Mouse (Mus musculus): ENCODE data around the gene Ccdc157. TPM values are rescaled to one million over a fixed set of nuclear protein-coding genes. Genes with fewer than 3 reads are reported as not detected.
A peak's percentile ranks its signal among the peaks of the same experiment; 100 is the strongest.

Ccdc157 gene
- 7.6 and 8.3 TPM in 2 replicates for polyA plus RNA-seq (2016; fragmentation: Nextera tagmentation; extraction: Ambion mirVana)

DNA sequence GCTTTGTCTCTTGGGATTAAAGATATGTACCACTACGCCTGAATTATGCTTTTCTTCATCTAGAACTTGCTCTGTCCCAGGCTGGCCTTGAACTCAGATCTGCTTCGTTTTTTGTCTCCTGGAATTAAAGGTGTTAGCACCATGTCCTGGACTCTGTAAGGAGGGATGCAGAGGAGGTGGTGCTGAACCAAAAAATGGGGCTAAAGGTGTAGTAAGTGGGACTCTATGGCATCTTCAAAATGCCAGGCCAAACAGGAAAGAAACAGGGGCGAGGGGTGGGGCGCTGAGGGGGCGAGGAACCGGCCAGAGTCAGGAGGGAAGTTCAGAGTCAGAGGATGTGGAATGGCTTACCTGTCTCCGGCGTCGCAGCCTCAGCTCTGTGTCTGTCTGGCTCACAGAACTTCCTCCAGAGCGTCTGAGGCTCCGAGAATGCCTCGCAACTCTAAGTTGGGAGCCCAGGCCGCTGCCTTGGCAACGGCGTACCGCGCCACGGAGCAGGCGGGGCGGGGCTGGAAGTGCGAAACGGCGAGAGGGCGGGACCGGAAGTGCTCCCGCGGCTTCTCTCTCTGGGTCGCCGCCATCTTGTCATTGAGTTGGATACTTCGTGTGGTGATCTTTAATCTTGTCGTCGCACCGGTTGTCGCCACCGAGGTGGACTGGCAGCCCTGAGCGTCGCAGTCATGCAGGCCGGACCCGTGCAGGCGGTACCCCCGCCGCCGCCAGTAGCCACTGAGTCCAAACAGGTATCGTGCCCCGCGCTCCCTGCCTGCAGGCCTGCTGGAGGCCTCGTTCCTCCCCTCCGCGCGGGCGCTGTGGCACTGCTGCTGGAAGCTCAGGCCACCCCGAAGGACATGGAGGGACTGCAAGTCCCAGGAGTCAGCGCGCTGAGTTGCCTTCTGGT, at the start of gene Ccdc157, which contains the start of gene Sf3a1:
Gene Ccdc157, minus strand, starts transcription at position 486 of the 901 bp plus-strand sequence.
Gene Sf3a1, plus strand, starts transcription at position 543 of the 901 bp plus-strand sequence.
- H3K36me3 ChIP-seq = peaks cover 34% of the 10 kb centered on the region
- peak within 1 kb of the TSS; percentile 95 for H3K4me2 ChIP-seq (replicated peaks)
- peak within 1 kb of the TSS; percentile 84 for H3K27ac ChIP-seq
- ATAC-seq (ENCODE audit: low FRiP score, low read depth) = peak; percentile 97
- H3K27me3 ChIP-seq (replicated peaks) = no peaks in the 10 kb centered on the region
- H3K4me3 ChIP-seq = peak within 1 kb of the TSS; percentile 85
- H3K9me3 ChIP-seq = no peaks in the 10 kb centered on the region
- H3K9ac ChIP-seq = peak within 1 kb of the TSS; percentile 91
- peaks cover 31% of the 10 kb centered on the region for H3K4me1 ChIP-seq
- 2% methylated on average over 54 of the region's 54 CpGs for WGBS

DNA sequence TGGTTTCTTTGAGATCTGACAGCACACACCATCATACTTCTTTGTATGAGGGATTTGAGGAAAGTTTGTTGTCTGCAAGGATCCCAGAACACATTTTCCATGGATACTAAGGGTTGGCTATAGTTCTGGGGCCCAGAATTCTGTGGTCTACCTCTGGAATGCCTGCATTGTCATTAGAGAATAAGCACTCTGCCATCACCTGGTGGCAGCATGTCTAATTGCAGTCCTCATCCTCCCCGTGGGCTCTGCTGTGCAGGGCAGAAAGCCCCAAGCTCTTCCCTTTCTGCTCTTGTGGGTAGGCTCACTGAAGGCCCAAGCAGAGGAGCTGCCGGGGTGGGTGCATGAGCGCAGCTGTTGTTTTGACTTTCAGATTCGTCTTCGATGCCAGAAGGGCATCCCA, 49.5 kb upstream of the Ccdc157 start:
- WGBS = 81% methylated on average over 5 of the region's 5 CpGs
- H3K27ac ChIP-seq = no peak overlapping the region
- no peak overlapping the region for H3K4me3 ChIP-seq
- H3K36me3 ChIP-seq = peaks cover 71% of the 10 kb centered on the region
- no peak for ATAC-seq (ENCODE audit: low FRiP score, low read depth)
- no peak overlapping the region for H3K9ac ChIP-seq
- no peak overlapping the region for H3K4me2 ChIP-seq (replicated peaks)
- no peaks in the 10 kb centered on the region for H3K4me1 ChIP-seq
- no peaks in the 10 kb centered on the region for H3K27me3 ChIP-seq (replicated peaks)
- H3K9me3 ChIP-seq = no peaks in the 10 kb centered on the region

DNA sequence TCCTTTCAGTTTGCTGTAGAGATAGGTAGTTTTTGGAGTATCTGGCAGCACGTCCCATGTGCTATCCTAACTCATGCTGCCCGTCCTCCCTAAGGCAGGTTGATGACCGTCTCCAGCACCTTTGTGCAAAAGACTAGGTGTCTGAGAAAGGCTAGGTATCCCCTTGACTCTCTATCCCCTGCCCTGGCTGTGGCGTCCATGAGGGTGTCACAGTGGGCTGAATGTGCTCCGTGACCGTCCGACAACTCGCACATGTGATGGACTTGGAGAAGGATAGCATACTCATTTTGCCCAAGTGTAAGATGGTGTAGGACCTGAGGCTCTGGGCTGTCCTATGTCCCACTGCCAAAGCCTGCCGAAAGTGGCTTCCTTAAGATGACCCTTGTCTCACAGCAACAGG, 47.6 kb upstream of the Ccdc157 start:
- no peaks in the 10 kb centered on the region for H3K4me1 ChIP-seq
- ATAC-seq (ENCODE audit: low FRiP score, low read depth) = no peak
- H3K9me3 ChIP-seq = no peaks in the 10 kb centered on the region
- peaks cover 53% of the 10 kb centered on the region for H3K36me3 ChIP-seq
- H3K4me3 ChIP-seq = no peak overlapping the region
- H3K4me2 ChIP-seq (replicated peaks) = no peak overlapping the region
- no peak overlapping the region for H3K9ac ChIP-seq
- no peak overlapping the region for H3K27ac ChIP-seq
- H3K27me3 ChIP-seq (replicated peaks) = no peaks in the 10 kb centered on the region
- WGBS = 94% methylated on average over 9 of the region's 9 CpGs

DNA sequence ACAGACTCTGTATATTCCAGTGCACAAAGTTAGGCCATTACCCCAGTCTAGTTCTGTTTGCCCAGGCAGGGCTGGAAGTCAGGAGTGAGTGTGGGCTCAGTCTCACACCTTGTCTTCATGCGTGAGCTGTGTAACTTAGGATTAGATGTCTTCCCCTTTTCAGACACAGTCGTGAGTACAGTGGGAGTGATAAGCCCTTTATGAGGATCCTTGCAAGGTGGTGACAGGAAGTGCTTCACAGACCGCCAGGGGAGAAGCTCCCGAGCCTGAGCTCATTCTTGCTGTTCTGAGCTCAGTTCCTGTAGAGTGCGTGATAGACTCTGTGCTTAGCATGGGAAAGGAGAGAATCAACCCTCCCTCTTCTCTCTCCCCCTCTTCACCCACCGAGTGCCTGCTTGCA, 46.5 kb upstream of the Ccdc157 start:
- 87% methylated on average over 6 of the region's 6 CpGs for WGBS
- ATAC-seq (ENCODE audit: low FRiP score, low read depth) = no peak
- H3K4me2 ChIP-seq (replicated peaks) = no peak overlapping the region
- no peak overlapping the region for H3K9ac ChIP-seq
- H3K36me3 ChIP-seq = peaks cover 42% of the 10 kb centered on the region
- H3K4me1 ChIP-seq = no peaks in the 10 kb centered on the region
- H3K27ac ChIP-seq = no peak overlapping the region
- no peaks in the 10 kb centered on the region for H3K27me3 ChIP-seq (replicated peaks)
- no peaks in the 10 kb centered on the region for H3K9me3 ChIP-seq
- no peak overlapping the region for H3K4me3 ChIP-seq

DNA sequence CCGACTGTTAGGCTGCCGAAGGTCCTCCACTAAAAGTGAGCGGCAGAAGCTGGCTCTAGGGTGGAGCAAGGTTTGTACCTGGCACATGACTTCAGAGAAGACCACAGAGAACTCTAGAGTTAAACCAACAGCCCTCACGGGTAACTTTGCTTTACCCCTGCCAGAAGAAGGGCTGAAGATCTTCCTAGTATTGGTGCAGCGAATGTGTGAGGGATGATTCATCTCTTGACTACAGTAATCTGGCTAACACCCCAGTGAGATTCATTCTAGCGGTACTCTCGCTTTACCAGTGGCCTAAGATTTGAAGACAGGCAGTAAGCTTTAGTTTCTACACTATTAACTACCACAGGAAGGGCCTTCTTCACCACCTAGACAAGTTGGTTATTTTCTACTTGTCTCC, 45.9 kb upstream of the Ccdc157 start:
- H3K4me2 ChIP-seq (replicated peaks) = no peak overlapping the region
- no peak overlapping the region for H3K4me3 ChIP-seq
- H3K9ac ChIP-seq = no peak overlapping the region
- ATAC-seq (ENCODE audit: low FRiP score, low read depth) = no peak
- no peak overlapping the region for H3K27ac ChIP-seq
- H3K9me3 ChIP-seq = no peaks in the 10 kb centered on the region
- H3K27me3 ChIP-seq (replicated peaks) = no peaks in the 10 kb centered on the region
- WGBS = 89% methylated on average over 7 of the region's 7 CpGs
- H3K36me3 ChIP-seq = peaks cover 41% of the 10 kb centered on the region
- no peaks in the 10 kb centered on the region for H3K4me1 ChIP-seq

DNA sequence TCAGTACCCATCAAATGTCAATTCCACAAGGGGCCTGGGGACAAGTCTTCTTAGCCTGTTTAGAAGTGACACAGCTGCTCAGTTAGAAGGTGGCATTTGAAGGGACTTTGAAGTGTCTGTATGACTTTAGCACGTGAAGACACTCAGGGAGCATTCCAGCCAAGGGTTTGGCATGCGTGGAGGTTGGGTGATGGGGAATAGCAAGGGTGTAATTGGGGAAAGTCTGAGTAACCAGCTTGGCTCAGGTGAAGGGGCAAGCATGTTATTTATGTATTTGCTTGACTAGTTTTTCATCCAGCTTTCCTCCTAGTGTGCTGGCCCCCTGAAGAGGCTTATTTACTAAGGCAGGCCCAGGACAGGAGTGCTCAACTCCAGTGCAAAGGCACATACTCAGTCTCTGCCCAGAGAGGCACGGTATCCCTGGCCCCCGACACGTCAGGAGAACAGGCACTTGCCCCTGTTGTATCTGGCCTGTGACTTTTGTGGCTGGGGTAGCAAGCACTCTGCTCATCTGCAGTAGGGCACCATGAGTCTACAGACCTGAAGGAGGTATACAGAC, 45.1 kb upstream of the Ccdc157 start:
- H3K36me3 ChIP-seq = peaks cover 33% of the 10 kb centered on the region
- H3K4me2 ChIP-seq (replicated peaks) = no peak overlapping the region
- ATAC-seq (ENCODE audit: low FRiP score, low read depth) = no peak
- H3K4me1 ChIP-seq = no peaks in the 10 kb centered on the region
- H3K4me3 ChIP-seq = no peak overlapping the region
- H3K9ac ChIP-seq = no peak overlapping the region
- 93% methylated on average over 5 of the region's 5 CpGs for WGBS
- H3K27me3 ChIP-seq (replicated peaks) = no peaks in the 10 kb centered on the region
- no peak overlapping the region for H3K27ac ChIP-seq
- H3K9me3 ChIP-seq = no peaks in the 10 kb centered on the region

DNA sequence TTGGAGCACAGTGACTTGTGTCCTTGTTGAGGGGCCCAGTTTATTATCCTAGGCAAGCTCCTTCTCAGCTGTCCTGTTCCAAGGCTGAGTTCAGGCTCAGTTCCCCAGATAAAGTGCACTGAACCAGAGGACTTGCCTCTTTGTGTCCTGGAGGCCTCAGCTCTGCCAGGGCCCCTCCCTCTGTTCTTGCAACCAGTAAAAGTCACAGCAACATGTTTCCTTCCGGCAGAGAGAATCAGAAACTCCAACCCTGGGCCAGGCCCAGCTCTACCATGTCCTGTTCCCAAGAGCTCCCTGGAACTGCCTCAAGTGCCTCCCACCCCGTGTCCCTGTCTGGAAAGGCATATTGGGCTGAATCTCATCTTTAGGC, 43.6 kb upstream of the Ccdc157 start:
- no peaks in the 10 kb centered on the region for H3K9me3 ChIP-seq
- no peaks in the 10 kb centered on the region for H3K27me3 ChIP-seq (replicated peaks)
- H3K9ac ChIP-seq = no peak overlapping the region
- H3K4me3 ChIP-seq = no peak overlapping the region
- H3K4me2 ChIP-seq (replicated peaks) = no peak overlapping the region
- 45% methylated on average over 2 of the region's 2 CpGs for WGBS
- H3K27ac ChIP-seq = no peak overlapping the region
- H3K4me1 ChIP-seq = no peaks in the 10 kb centered on the region
- H3K36me3 ChIP-seq = peaks cover 21% of the 10 kb centered on the region
- no peak for ATAC-seq (ENCODE audit: low FRiP score, low read depth)

DNA sequence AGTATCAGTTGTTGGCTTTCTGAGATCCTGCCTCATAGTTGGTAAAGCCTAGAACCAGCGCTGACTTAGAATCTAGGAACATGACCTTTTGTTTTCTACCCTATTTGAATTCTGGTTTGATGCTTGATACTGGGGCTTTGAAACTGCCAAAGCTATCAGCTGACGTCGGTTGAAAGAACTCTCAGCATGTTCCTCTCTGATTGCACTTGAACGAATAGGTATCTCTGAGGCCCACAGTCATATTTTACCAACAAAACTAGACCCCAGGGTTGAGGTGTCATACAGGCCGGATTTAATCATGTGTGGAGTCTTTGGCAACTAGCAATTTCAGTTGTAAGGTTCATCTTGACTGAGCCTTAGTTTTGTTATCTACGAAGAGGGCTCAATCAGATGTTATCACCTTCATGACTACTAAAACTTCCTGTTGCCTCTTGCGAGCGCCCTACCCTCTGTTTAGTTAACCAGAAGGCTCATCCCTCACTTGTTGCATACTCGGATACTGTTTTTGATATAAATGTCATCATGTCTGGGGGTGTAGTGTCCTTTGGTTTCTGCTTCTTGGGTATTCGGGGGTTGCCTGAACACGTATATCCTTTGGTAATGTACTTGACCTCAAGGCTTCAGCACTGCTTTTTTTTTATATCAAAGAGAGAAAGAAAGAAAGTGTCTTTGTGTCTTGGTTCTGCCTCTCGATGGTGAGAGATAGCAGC, 43.1 kb upstream of the Ccdc157 start:
- no peaks in the 10 kb centered on the region for H3K27me3 ChIP-seq (replicated peaks)
- no peak overlapping the region for H3K27ac ChIP-seq
- no peak overlapping the region for H3K9ac ChIP-seq
- WGBS = 84% methylated on average over 12 of the region's 12 CpGs
- peaks cover 18% of the 10 kb centered on the region for H3K36me3 ChIP-seq
- H3K9me3 ChIP-seq = no peaks in the 10 kb centered on the region
- no peak overlapping the region for H3K4me3 ChIP-seq
- no peak for ATAC-seq (ENCODE audit: low FRiP score, low read depth)
- no peak overlapping the region for H3K4me2 ChIP-seq (replicated peaks)
- H3K4me1 ChIP-seq = no peaks in the 10 kb centered on the region

DNA sequence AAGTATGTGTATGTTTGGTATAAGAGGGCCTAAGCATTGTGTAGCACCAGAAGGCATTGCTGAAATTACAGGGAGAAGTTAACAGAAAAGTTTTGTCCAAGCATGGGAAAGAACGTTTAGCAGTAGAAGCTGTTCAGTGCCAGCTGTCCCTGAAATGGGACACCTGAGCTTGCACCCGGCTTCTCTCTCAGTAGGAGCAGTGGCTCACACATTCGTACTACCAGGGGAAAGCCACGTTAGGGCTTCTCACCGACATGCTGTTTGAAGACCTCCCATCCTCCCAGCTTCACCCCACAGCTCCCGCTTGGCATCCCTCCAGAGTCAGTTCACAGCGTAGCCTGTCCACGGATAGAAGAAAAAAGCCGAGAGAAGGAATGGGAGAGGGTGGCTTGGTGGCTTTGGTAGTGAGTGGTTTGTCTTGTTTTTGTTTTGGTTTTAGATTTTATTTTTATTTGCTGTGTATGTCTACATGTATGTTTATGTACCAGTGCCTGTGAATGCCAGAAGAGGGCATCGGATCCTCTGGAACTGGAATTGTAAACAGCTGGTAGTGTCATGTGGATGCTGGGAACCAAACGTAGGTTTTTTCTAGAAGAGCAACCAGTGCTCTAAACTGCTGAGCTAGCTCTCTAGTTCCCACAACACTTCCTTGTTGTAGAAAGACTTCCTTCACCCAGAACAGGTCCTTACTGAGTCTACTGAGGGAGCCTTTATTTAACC, 42.0 kb upstream of the Ccdc157 start:
- WGBS = 83% methylated on average over 11 of the region's 11 CpGs
- H3K27me3 ChIP-seq (replicated peaks) = no peaks in the 10 kb centered on the region
- H3K4me2 ChIP-seq (replicated peaks) = no peak overlapping the region
- no peak overlapping the region for H3K27ac ChIP-seq
- H3K9ac ChIP-seq = no peak overlapping the region
- no peak overlapping the region for H3K4me3 ChIP-seq
- H3K9me3 ChIP-seq = no peaks in the 10 kb centered on the region
- H3K36me3 ChIP-seq = peaks cover 8% of the 10 kb centered on the region
- no peak for ATAC-seq (ENCODE audit: low FRiP score, low read depth)
- H3K4me1 ChIP-seq = no peaks in the 10 kb centered on the region

DNA sequence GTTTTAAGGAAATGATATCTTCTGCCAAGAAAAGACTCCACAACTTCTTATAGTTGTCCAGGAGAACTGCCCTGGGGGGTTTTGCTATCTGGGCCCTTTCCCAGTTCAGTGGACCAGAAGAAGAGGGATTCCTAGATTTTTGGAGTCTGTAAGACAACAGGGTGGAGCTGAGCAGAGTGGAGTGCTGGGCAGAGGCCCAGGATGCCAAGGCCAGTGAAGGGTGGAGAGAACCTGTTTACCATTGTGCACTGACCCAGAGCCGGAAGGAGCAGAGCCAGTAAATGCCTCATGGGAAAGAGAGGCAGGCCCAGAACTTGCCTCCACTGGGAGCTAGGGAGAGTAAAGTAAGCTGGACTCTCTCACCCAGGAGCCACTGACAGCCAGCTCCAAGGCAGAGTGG, 37.6 kb upstream of the Ccdc157 start:
- Histone ChIP-seq H3K27ac (no peak overlapping the region), H3K9me3 (no peaks in the 10 kb centered on the region), H3K4me1 (no peaks in the 10 kb centered on the region; the same call in 1 of the 2 replicates), H3K9ac (no peak overlapping the region), H3K4me2 (replicated peaks) (no peak overlapping the region), H3K36me3 (no peaks in the 10 kb centered on the region), H3K4me3 (no peak overlapping the region), H3K27me3 (replicated peaks) (no peaks in the 10 kb centered on the region)
- WGBS = 82% methylated on average over 1 of the region's 1 CpGs
- ATAC-seq (ENCODE audit: low FRiP score, low read depth) = no peak

DNA sequence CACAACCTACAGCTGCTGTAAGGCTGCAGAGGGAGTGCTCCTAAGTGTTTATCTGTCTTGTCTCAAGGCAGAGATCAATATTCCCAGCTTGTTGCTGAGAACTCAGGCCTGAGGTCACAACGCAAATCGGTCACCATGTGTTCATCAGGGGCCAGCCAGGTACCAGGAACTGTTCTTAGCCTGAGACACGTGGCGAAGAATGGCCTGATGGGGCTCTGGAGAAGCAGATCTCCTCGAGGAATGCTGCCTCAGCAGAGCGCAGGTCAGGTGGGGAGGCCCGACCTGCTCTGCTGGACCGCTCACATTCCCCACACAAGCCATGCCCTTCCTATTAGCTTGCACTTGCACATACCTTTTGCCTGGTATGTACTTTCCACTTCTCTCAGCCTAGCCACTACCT, 36.5 kb upstream of the Ccdc157 start:
- H3K27me3 ChIP-seq (replicated peaks) = no peaks in the 10 kb centered on the region
- H3K36me3 ChIP-seq = no peaks in the 10 kb centered on the region
- no peaks in the 10 kb centered on the region for H3K9me3 ChIP-seq
- 78% methylated on average over 8 of the region's 8 CpGs for WGBS
- no peak overlapping the region for H3K4me3 ChIP-seq
- H3K9ac ChIP-seq = no peak overlapping the region
- H3K4me1 ChIP-seq = no peaks in the 10 kb centered on the region; the same call in 1 of the 2 replicates
- H3K27ac ChIP-seq = no peak overlapping the region
- ATAC-seq (ENCODE audit: low FRiP score, low read depth) = no peak
- H3K4me2 ChIP-seq (replicated peaks) = no peak overlapping the region

DNA sequence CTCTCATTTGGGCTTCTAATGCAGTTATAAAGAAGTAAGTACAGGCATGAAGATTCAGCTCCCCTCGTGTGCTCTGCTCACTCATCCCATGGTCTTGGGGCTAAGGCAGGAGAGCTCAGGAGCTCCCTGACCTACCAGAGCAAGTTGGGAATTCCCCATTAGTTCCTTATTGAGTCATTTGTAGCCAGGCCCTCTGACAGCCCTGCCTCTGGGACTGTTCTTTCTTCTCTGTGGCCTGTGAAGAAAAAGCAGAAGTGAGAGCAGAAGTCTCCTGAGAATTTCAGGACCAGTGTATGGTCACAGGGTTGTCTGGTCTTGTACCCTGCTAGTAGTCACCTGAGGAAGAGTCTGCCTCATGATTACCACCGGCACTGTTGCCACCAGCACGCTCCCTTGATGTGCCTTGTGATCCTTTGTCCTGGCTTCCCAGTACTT, 35.5 kb upstream of the Ccdc157 start:
- WGBS = 80% methylated on average over 3 of the region's 3 CpGs
- no peak for ATAC-seq (ENCODE audit: low FRiP score, low read depth)
- no peaks in the 10 kb centered on the region for H3K36me3 ChIP-seq
- H3K9ac ChIP-seq = no peak overlapping the region
- no peak overlapping the region for H3K4me2 ChIP-seq (replicated peaks)
- no peaks in the 10 kb centered on the region for H3K9me3 ChIP-seq
- H3K4me1 ChIP-seq = no peaks in the 10 kb centered on the region; the same call in 1 of the 2 replicates
- no peak overlapping the region for H3K4me3 ChIP-seq
- no peak overlapping the region for H3K27ac ChIP-seq
- H3K27me3 ChIP-seq (replicated peaks) = no peaks in the 10 kb centered on the region

Data from neural tube, embryonic 12.5 days (tissue).